Mouse (Mus musculus) liver, embryonic 13.5 days (tissue): Measurements from ENCODE around the gene March10. TPM values are rescaled to one million over a fixed set of nuclear protein-coding genes. Genes with fewer than 3 reads are reported as not detected.

Experiments
- ATAC-seq: fragments of 200-750 bp; cut with Nextera tagmentation; 2 replicates; pipeline ENCODE4 v1.8.0; 2017; ENCODE audit warnings: low read depth, mild to moderate bottlenecking, moderate number of reproducible peaks, moderate library complexity
- DNase-seq: peaks from one replicate; pipeline ENCODE4 v3.0.0; 2022
- H3K27ac ChIP-seq: fragments of 300-500 bp; sonication (generic); 2 replicates; pipeline ENCODE4 v1.5.1; 2015; ENCODE audit warnings: moderate library complexity, mild to moderate bottlenecking, inconsistent platforms
- H3K27me3 ChIP-seq: fragments of 300-500 bp; sonication (generic); 2 replicates; pipeline ENCODE4 v1.6.1; 2015; ENCODE audit warnings: mild to moderate bottlenecking, inconsistent platforms
- H3K36me3 ChIP-seq: fragments of 300-500 bp; sonication (generic); 2 replicates; pipeline ENCODE4 v1.6.1; 2015; ENCODE audit warnings: mild to moderate bottlenecking, inconsistent platforms
- H3K4me1 ChIP-seq: fragments of 300-500 bp; sonication (generic); replicated peaks from 2 replicates; pipeline ENCODE4 v1.6.1; 2015; ENCODE audit warnings: inconsistent platforms
- H3K4me2 ChIP-seq: fragments of 300-500 bp; sonication (generic); 2 replicates; pipeline ENCODE4 v1.6.1; 2015; ENCODE audit warnings: inconsistent platforms, mild to moderate bottlenecking, moderate library complexity
- H3K4me3 ChIP-seq: fragments of 300-500 bp; sonication (generic); replicated peaks from 2 replicates; pipeline ENCODE4 v1.5.1; 2015; ENCODE audit warnings: mild to moderate bottlenecking, inconsistent platforms
- H3K9ac ChIP-seq: fragments of 300-500 bp; sonication (generic); 2 replicates; pipeline ENCODE4 v1.6.1; 2015; ENCODE audit warnings: mild to moderate bottlenecking, inconsistent platforms
- H3K9me3 ChIP-seq: fragments of 300-500 bp; sonication (generic); replicated peaks from 2 replicates; pipeline ENCODE4 v1.6.1; 2016; ENCODE audit warnings: inconsistent platforms
- WGBS: fragments of 180-500 bp; shearing (Covaris S2); methylation state at CpG from one replicate; pipeline ENCODE4 v1.1.7; 2015; ENCODE audit not compliant: insufficient replicate concordance; 5-methylcytosine and 5-hydroxymethylcytosine counted together
- polyA plus RNA-seq: library from polyadenylated mRNA; unstranded; fragments of >200 nt; fragmentation: Nextera tagmentation; extraction: Ambion mirVana; gene quantifications from 2 replicates; pipeline ENCODE4 v1.2.1, GENCODE M21; 2015

Gene March10
- polyA plus RNA-seq, 1 experiment from 2014 or later, result not detected

DNA sequence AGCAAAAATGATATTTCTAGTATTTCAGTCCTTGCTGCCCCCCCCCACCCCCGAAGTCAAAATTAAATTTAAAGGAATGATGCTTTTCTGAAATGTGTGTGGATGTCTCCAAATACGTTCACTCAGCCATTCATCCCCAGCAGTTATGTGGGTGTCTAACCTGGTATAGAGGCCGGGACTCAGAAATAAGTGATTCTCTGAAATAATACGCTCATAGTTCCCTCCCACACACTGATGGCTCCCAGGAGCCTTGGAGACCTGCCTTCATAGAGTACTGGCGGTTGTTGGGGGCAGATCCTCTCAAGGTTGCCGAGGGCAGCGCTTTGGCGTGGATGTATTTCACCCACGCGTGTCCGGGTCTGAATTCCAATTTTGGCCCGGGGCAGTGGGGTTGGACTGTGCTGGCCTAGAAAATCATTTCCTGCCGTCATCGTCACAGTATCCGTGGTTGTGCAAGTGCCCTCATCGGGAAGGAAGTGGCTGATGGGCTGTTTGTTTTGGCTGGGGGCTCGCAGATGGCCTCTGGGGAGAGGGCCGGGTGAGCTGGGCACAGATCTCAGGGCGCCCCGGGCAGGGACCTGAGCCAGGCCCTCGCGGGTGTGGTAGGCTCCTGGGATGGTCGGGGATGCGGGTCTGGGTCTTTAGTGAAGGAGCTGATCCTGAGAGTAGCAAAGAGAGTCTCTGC lies 145.1 kb downstream of the March10 start:
- H3K27me3 ChIP-seq, result no peaks in the 10 kb centered on the region
- H3K36me3 ChIP-seq, result no peaks in the 10 kb centered on the region
- no peak overlapping the region for H3K9ac ChIP-seq
- ATAC-seq, result no peak
- no peak overlapping the region for H3K27ac ChIP-seq
- DNase-seq, result no peak
- 0 out of 2 replicates have a peak, but pooled peaks cover 3% of the 10 kb centered on the region for H3K4me1 ChIP-seq
- H3K9me3 ChIP-seq, result no peaks in the 10 kb centered on the region
- 22% methylated on average over 24 of the region's 24 CpGs for WGBS
- H3K4me3 ChIP-seq, result no peak overlapping the region
- H3K4me2 ChIP-seq, result peak overlapping the region; percentile 32

Other genes with a start within 250 kb of the March10 start
- 0.98 and 1.1 TPM in 2 replicates for gene Mrc2, start 164.1 kb downstream of the March10 start, polyA plus RNA-seq
- gene Tanc2, start 133.3 kb upstream of the March10 start, polyA plus RNA-seq, result 0.96 and 1.3 TPM in 2 replicates